Mouse (Mus musculus) heart, embryonic 14.5 days (tissue): ENCODE results near the gene Nup107. TPM values are rescaled to one million over a fixed set of nuclear protein-coding genes. Genes with fewer than 3 reads are reported as not detected.
A peak's percentile ranks its signal among the peaks of the same experiment; 100 is the strongest.

Source experiments
- ATAC-seq: fragments of 200-750 bp; cut with Nextera tagmentation; 2 replicates; pipeline ENCODE4 v1.8.0; 2017; ENCODE audit warnings: low read depth, moderate TSS enrichment; ENCODE audit not compliant: insufficient number of reproducible peaks, insufficient read depth, low FRiP score
- H3K27ac ChIP-seq, 2 experiments: fragments of 200-500 bp in 1 of 2; fragments of 300-500 bp in 1 of 2; sonication (generic) in 1 of 2; replicated peaks in 1 of 2; 2 replicates each; pipeline ENCODE4 v1.5.1; 2012 to 2014; ENCODE audit warnings: low read depth in 2 of 2, low read length in 2 of 2, control low read depth in 1 of 2, mild to moderate bottlenecking in 1 of 2, mixed read lengths in 1 of 2; ENCODE audit not compliant: control insufficient read depth in 1 of 2, insufficient read depth in 1 of 2
- H3K27me3 ChIP-seq: fragments of 300-500 bp; sonication (generic); 2 replicates; pipeline ENCODE4 v1.6.1; 2014; ENCODE audit warnings: mild to moderate bottlenecking, low read length, control low read depth; ENCODE audit not compliant: control insufficient read depth, insufficient read depth
- H3K36me3 ChIP-seq: fragments of 300-500 bp; sonication (generic); 2 replicates; pipeline ENCODE4 v1.6.1; 2014; ENCODE audit warnings: mild to moderate bottlenecking, control low read depth, low read length, mixed read lengths; ENCODE audit not compliant: control insufficient read depth, insufficient read depth
- H3K4me1 ChIP-seq, 2 experiments: fragments of 200-500 bp in 1 of 2; fragments of 300-500 bp in 1 of 2; sonication (generic) in 1 of 2; 2 replicates each; pipeline ENCODE4 v1.6.1; 2012 to 2014; ENCODE audit warnings: low read length in 2 of 2, control low read depth in 1 of 2, mixed read lengths in 1 of 2; ENCODE audit not compliant: control insufficient read depth in 2 of 2, insufficient read depth in 2 of 2
- H3K4me2 ChIP-seq: fragments of 300-500 bp; sonication (generic); 2 replicates; pipeline ENCODE4 v1.6.1; 2014; ENCODE audit warnings: mild to moderate bottlenecking, low read length
- H3K4me3 ChIP-seq, 2 experiments: fragments of 200-500 bp in 1 of 2; fragments of 300-500 bp in 1 of 2; sonication (generic) in 1 of 2; 2 replicates each; pipeline ENCODE4 v1.5.1; 2012 to 2014; ENCODE audit warnings: low read length in 2 of 2, mild to moderate bottlenecking in 2 of 2, control low read depth in 1 of 2, low read depth in 1 of 2, moderate library complexity in 1 of 2; ENCODE audit not compliant: control insufficient read depth in 1 of 2, insufficient read depth in 1 of 2
- H3K9ac ChIP-seq: fragments of 300-500 bp; sonication (generic); 2 replicates; pipeline ENCODE4 v1.6.1; 2014; ENCODE audit warnings: mild to moderate bottlenecking, low read length
- H3K9me3 ChIP-seq: fragments of 300-500 bp; sonication (generic); 2 replicates; pipeline ENCODE4 v1.6.1; 2016; ENCODE audit warnings: low read length, control low read depth; ENCODE audit not compliant: control insufficient read depth
- WGBS: fragments of 180-500 bp; shearing (Covaris S2); extraction: QIAGEN DNeasy Blood & Tissue Kit; methylation state at CpG from one replicate; pipeline ENCODE4 v1.1.7; 2014; 5-methylcytosine and 5-hydroxymethylcytosine counted together
- polyA plus RNA-seq: library from polyadenylated mRNA; unstranded; fragments of >200 nt; fragmentation: Nextera tagmentation; extraction: Ambion mirVana; gene quantifications from 2 replicates; pipeline ENCODE4 v1.2.1, GENCODE M21; 2014

Gene Nup107
- polyA plus RNA-seq, 1 experiment from 2014 or later, result 41.0 TPM

GRCm38 (mm10) chr10:117713466-117713865, 79.0 kb downstream of the Nup107 start:
- no peak overlapping the region for H3K4me2 ChIP-seq
- H3K4me1 ChIP-seq, result peaks cover 7 to 28% of the 10 kb centered on the region in 2 experiments
- no peaks in the 10 kb centered on the region for H3K9me3 ChIP-seq
- H3K27ac ChIP-seq, result no peak overlapping the region
- no peak overlapping the region for H3K9ac ChIP-seq
- H3K4me3 ChIP-seq, result no peak overlapping the region
- H3K36me3 ChIP-seq, result peaks cover 9% of the 10 kb centered on the region
- 89% methylated on average over 8 of the region's 8 CpGs for WGBS
- no peaks in the 10 kb centered on the region for H3K27me3 ChIP-seq
- ATAC-seq, result no peak

GRCm38 (mm10) chr10:117712871-117713270, 79.6 kb downstream of the Nup107 start:
- Histone ChIP-seq H3K4me2 (no peak overlapping the region), H3K9me3 (no peaks in the 10 kb centered on the region), H3K4me1 (peaks cover 7 to 22% of the 10 kb centered on the region in 2 experiments), H3K27me3 (no peaks in the 10 kb centered on the region), H3K36me3 (peaks cover 12% of the 10 kb centered on the region), H3K9ac (no peak overlapping the region), H3K27ac (no peak overlapping the region), H3K4me3 (no peak overlapping the region)
- ATAC-seq, result no peak
- WGBS, result 89% methylated on average over 9 of the region's 9 CpGs

GRCm38 (mm10) chr10:117712191-117712754, 80.2 kb downstream of the Nup107 start:
- no peaks in the 10 kb centered on the region for H3K9me3 ChIP-seq
- H3K27ac ChIP-seq, result no peak overlapping the region
- 83% methylated on average over 9 of the region's 9 CpGs for WGBS
- no peak overlapping the region for H3K4me2 ChIP-seq
- peaks cover 2 to 16% of the 10 kb centered on the region in 2 experiments; a peak in 2 of 4 replicates for H3K4me1 ChIP-seq
- no peaks in the 10 kb centered on the region for H3K27me3 ChIP-seq
- H3K9ac ChIP-seq, result no peak overlapping the region
- H3K4me3 ChIP-seq, result no peak overlapping the region
- H3K36me3 ChIP-seq, result peaks cover 18% of the 10 kb centered on the region
- no peak for ATAC-seq

- ATAC-seq, result no peak
- Histone ChIP-seq H3K9ac (peak overlapping the region; percentile 79), H3K4me2 (peak overlapping the region; percentile 72), H3K36me3 (peaks cover 26% of the 10 kb centered on the region), H3K4me3 (peak overlapping the region in 1 of 2 experiments; percentile 98; a peak in 2 of 4 replicates), H3K9me3 (no peaks in the 10 kb centered on the region), H3K27me3 (no peaks in the 10 kb centered on the region), H3K4me1 (peaks cover 0 to 19% of the 10 kb centered on the region in 2 experiments; a peak in 3 of 4 replicates), H3K27ac (no peak overlapping the region)
- 68% methylated on average over 5 of the region's 5 CpGs for WGBS
Observed at GRCm38 (mm10) chr10:117711408-117711807, 81.1 kb downstream of the Nup107 start.

GRCm38 (mm10) chr10:117710604-117711141, 81.8 kb downstream of the Nup107 start, which contains the start of gene Mdm2:
TSS of gene Mdm2 (minus strand) at chr10:117710758.
- H3K4me2 ChIP-seq, result peak within 1 kb of the TSS; percentile 81
- peak within 1 kb of the TSS; percentile 96 to 99 for H3K27ac ChIP-seq
- peaks cover 32% of the 10 kb centered on the region for H3K36me3 ChIP-seq
- no peaks in the 10 kb centered on the region for H3K9me3 ChIP-seq
- under 1% methylated on average over 51 of the region's 52 CpGs for WGBS
- H3K27me3 ChIP-seq, result no peaks in the 10 kb centered on the region
- H3K4me1 ChIP-seq, result peaks cover 0 to 19% of the 10 kb centered on the region in 2 experiments; a peak in 3 of 4 replicates
- H3K4me3 ChIP-seq, result peak within 1 kb of the TSS; percentile 85 to 98
- peak within 1 kb of the TSS; percentile 100 for H3K9ac ChIP-seq
- peak; percentile 92 for ATAC-seq

GRCm38 (mm10) chr10:117709930-117710603, 82.4 kb downstream of the Nup107 start:
- H3K27me3 ChIP-seq, result no peaks in the 10 kb centered on the region
- H3K4me1 ChIP-seq, result peaks cover 0 to 19% of the 10 kb centered on the region in 2 experiments; a peak in 3 of 4 replicates
- peak; percentile 79 for ATAC-seq
- 0% methylated on average over 69 of the region's 71 CpGs for WGBS
- peak overlapping the region; percentile 96 to 99 for H3K27ac ChIP-seq
- H3K9me3 ChIP-seq, result no peaks in the 10 kb centered on the region
- H3K4me3 ChIP-seq, result peak overlapping the region; percentile 85 to 98
- peak overlapping the region; percentile 81 for H3K4me2 ChIP-seq
- peaks cover 37% of the 10 kb centered on the region for H3K36me3 ChIP-seq
- H3K9ac ChIP-seq, result peak overlapping the region; percentile 100

GRCm38 (mm10) chr10:117709326-117709830, 83.1 kb downstream of the Nup107 start:
- peak overlapping the region in 1 of 2 experiments; percentile 99; a peak in 2 of 4 replicates for H3K27ac ChIP-seq
- H3K4me1 ChIP-seq, result peaks cover 0 to 19% of the 10 kb centered on the region in 2 experiments; a peak in 3 of 4 replicates
- H3K27me3 ChIP-seq, result no peaks in the 10 kb centered on the region

More at GRCm38 (mm10) chr10:117709326-117709830, 83.1 kb downstream of the Nup107 start:
- Histone ChIP-seq H3K9ac (peak overlapping the region; percentile 100), H3K36me3 (peaks cover 44% of the 10 kb centered on the region), H3K9me3 (no peaks in the 10 kb centered on the region), H3K4me2 (peak overlapping the region; percentile 81), H3K4me3 (peak overlapping the region; percentile 85 to 98)
- 35% methylated on average over 12 of the region's 12 CpGs for WGBS
- no peak for ATAC-seq
